Mouse (Mus musculus) neural tube, embryonic 10.5 days (tissue): ENCODE results near the gene Myo1a.
"Not testable (repeated sequence)": the region's sequence is repeated elsewhere in the genome, so short reads cannot be mapped to it uniquely, and the experiment has no call there.

Source experiments
- DNase-seq: peaks from one replicate; pipeline ENCODE4 v3.0.0-alpha.2; 2017; ENCODE audit warnings: low spot score; ENCODE audit errors: extremely low spot score

Myo1a gene

GRCm38 (mm10) chr10:127704766-127705220 lies at the start of gene Myo1a:
Myo1a (plus strand) TSS chr10:127705170.
- no peak for DNase-seq

DNA sequence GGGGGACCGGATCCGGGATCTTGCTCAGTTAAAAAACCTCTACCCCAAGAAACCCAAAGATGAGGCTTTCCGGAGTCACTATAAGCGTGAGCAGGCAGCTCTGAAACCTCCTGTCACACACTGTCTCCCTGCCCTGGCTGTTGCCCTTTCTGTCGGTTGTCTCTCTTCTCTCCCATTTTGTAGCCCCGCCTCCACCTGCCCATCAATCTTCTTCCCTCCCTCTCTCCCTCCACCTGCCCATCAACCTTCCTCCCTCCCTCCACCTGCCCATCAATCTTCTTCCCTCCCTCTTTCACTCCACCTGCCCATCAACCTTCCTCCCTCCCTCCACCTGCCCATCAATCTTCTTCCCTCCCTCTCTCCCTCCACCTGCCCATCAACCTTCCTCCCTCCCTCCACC lies 47.4 kb upstream of the Myo1a start:
- not testable (repeated sequence) for DNase-seq

DNA sequence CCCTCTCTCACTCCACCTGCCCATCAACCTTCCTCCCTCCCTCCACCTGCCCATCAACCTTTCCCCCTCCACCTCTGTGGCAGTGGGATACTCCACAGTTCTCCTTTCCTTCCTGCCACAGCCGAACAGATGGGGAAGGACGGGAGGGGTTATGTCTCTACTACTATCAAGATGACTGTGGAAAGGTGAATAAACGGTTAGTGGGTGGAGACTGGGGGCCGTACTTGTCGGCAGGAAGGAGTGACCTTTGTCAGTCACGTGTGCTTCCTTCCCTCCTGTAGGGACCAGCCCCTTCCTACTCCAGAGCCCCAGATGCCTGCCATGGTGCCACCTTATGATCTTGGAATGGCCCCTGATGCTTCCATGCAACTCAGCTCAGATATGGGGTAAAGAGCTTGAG lies 46.9 kb upstream of the Myo1a start:
- no peak for DNase-seq

GRCm38 (mm10) chr10:127659551-127659950 lies 45.4 kb upstream of the Myo1a start:
- no peak for DNase-seq

DNA sequence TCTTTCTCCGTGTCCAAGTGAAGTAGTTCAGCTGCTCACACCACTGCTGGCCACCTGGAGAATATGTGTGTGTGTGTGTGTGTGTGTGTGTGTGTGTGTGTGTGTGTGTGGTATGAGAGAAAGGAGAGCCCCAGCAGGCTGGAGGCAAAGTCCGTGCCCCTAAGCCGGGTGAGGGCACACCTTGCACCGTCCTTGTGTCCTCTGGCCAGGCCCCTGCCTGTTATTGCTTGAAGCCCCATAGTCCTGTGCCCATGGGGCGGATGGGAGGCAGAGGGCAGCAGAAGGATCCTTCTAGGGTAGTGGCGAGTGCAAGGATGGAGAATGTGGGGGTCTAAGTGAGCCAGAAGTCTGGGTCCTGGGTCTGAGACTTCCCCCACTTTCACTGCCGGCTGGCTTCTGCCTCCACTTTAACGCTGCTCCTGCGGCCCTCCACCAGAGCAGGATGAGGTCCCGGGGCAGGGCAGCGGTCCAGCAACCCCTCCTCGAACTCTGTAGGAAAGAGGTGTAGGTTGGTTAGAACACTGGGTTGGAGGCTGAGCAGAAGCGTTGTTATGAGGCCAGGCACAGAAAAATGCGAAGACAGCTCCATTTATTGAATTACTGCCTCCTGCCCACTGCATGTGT lies 43.6 kb upstream of the Myo1a start:
- DNase-seq: no peak

DNA sequence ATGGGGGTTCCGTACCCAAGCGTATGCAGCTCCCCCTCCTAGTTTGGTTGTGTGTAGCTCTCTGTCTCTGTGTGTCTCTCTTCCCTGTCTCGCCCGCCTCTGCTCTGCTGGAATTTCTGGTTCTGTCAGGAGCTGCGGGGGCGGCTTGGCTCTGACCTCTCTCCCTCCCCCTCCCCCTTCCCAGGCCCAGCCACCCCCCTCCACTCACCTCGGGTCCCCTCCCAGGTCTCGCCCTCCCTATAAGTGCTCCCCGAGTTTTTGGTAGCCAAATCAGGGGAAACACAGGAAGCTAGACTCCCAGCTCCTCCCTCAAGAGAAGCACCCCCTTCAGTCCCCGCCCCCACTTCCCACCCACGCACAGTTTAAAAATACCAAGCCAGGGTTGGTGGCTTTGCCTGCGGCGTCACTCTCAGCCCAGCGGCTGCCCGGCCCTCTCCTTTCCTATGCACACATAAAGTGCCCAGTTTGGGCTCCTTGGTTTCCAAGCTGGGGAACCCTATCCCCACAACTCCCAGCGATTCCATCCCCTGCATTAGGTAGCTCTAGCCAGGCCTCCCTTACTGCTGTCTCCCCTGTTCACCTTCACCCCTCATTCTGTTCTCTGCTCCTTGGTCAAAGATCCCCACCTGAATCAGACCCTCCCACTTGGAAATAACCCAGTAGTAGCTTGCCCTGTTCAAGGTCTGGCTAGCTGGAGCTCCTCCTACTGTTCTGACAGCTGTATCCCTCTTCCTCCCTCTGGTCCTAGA lies 42.9 kb upstream of the Myo1a start:
- peak; percentile 60 for DNase-seq

DNA sequence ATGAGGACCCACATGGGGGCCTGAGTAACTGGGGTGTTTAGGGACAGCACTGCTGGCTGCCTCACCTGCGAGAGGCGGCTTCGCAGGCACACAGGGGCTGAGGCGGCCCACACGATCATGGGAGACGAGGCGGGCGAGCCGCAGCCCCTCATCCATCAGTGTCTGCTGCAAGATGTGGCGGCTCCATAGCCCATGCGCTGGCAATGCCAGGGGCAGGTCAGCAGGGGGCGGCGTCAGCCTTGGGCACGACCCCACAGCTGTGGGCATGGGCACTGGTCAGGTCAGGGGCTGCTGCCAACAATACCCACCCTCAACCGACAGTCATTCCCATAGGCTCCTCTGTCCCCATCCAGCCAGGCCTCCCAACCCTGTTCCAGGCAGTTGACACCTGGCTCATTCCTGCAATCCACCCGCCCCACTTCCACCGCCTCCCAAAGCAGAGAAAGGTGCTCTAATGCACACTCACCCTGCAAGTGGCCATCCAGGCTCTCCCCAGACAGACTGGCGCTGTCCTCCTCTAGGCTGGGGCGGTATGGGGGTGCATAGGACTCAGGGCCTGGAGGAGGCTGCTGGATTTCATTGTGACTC lies 42.2 kb upstream of the Myo1a start:
- no peak for DNase-seq

- no peak for DNase-seq
Observed at GRCm38 (mm10) chr10:127663590-127663989, 41.4 kb upstream of the Myo1a start.

GRCm38 (mm10) chr10:127664166-127664565 lies 40.8 kb upstream of the Myo1a start:
- no peak for DNase-seq

DNA sequence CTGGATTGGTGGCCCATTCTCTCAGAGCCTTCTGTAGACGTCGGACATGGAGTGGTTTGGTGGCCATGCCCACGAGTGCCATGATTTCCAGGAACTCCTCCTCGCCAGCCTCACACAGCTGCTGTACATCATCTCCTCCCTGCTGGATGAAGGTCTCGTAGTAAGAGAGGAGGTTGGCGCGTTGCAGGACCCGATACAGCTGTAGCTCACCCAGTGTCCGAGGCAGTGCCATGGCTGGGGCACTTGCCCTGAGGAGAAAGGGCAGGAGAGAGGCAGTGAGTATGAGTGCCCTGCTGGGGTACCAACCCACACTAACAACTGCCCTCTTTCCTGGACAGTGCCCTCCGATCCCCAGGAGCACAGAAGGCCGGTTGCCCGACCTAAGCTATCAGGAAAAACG lies 40.1 kb upstream of the Myo1a start:
- DNase-seq: no peak

GRCm38 (mm10) chr10:127665366-127666181 lies 39.4 kb upstream of the Myo1a start:
- DNase-seq: peak; percentile 69

GRCm38 (mm10) chr10:127666501-127667268 lies 38.3 kb upstream of the Myo1a start, which contains the start of gene Nemp1:
Nemp1 (plus strand) TSS chr10:127666901.
- DNase-seq: peak; percentile 75

DNA sequence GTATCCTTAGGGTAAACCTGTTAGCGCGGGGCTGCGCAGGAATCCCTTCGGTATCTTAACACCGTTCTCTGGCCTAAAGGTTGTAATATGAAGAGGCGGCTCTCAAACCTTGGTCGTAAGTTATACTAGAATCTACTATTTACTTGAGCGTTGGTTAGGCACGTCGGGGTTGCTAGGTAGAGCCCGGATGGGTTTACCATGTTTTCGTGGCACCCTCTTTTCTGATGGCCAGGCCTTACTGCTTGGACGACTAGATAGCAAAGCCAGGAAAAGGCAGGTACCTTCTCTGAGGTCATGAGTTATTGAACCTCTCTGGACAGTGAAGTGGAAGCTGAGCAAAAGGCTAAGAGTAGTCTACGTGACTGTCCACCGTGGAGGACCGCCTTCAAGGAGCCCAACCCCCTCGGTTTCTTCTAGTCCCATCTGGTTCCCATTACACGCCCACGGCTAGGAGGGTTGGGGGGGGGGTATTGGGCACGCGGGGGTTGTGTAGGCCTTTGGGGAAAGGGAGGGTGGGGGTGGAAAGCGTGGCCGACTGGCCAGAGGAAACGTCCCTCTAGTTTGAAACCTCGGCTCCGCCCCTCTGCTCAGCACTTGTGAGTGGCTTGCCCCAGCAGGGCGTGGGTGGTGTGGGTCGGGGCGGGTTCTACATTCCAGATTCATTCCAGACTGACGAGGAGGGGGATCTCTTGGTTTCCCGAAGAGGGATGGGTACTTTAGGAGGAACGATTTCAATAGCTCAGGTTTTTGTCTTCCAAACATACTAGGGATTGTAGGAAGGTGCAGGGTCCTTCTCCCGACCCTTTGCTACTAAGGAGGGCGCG lies 37.5 kb upstream of the Myo1a start:
- DNase-seq: peak; percentile 84

- DNase-seq: peak; percentile 66
Observed at GRCm38 (mm10) chr10:127668093-127669050, 36.6 kb upstream of the Myo1a start, which contains the start of gene Nab2. Nab2 (minus strand) TSS chr10:127668568.

DNA sequence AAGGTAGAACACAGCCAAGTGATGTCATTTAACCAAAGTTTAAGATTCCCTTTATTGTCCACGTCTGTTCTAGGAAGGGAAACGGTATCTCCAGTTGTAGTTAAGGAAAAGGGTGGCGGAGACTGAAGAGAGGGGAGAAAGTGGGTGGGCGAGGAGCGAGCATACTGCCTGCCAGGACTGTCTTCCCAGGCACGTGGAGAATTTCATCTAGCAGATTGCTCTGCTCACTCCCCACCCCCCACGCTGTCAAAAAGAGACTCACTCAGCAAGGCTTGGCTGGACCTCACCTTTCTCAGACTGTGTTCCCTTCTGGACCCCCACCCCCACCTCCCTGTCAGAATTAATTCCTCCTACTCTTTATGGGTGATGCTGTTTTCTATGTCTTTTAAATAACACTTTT lies 35.8 kb upstream of the Myo1a start:
- no peak for DNase-seq

GRCm38 (mm10) chr10:127670185-127670584 lies 34.8 kb upstream of the Myo1a start:
- no peak for DNase-seq

DNA sequence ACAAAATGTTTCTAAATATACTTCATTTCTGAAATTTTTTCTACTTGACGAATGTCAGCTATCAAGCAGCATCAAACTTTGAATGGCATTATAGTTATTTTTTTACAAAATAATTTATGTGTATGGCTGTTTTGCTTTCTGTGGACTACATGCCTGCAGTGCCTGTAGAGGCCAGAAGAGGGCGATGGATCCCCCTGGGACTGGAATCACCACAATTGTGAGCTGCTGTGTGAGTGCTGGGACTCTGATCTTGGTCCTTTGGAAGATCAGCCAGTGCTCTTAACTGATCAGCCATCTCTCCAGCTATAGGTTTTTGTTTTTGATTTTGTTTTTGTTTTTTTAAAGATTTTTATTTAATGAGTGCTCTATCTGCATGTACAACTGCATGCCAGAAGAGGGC lies 33.7 kb upstream of the Myo1a start:
- DNase-seq: no peak

- no peak for DNase-seq
Observed at GRCm38 (mm10) chr10:127674046-127674655, 30.8 kb upstream of the Myo1a start.
